Mouse (Mus musculus) monocyte, adult 2 months (primary cell): Measurements from ENCODE around the gene Msi2.

Experiments used
- DNase-seq, 2 experiments: peaks; one replicate each; pipeline ENCODE4 v3.0.0; 2022; ENCODE audit warnings: low spot score in 2 of 2, low read depth in 1 of 2

Gene Msi2

DNA sequence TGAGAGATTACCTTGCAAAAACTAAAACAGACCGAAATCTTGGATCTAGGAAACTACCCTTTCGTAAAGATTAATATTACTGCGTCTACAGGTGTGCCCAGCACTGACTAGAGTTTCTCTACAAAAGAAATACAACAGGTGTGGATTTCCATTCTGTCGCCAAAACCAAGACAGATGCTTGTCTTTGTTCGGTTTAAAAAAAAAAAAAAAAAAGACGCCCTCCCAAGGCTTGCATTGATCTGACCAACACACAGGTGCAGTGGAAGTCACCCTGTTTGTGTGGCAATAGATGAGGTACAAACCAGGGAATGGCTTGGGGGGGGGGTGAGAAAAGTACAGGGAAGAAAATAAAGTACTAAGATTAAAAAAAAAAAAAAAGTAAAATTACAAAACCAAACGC is 4.2 kb downstream of the Msi2 start:
- DNase-seq, result no peak

DNA sequence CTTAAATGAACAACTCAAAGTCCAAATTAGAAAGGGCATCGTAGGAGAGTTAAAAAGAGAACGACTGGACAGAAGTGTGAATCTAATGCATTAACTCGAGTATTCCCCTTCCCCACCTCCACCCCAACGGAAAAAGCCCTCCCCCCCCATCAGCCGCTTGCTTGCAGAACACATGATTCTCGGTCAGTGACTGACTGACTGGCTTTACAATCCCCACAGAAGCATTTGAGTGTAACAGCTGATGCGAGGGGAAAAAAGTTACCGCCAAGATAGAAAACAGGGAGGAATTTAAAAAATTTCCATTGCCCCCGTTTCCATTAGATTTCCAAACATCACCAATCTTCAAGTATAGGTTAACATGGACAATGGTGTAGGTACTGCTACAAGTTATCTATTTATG is 4.8 kb downstream of the Msi2 start:
- no peak for DNase-seq

DNA sequence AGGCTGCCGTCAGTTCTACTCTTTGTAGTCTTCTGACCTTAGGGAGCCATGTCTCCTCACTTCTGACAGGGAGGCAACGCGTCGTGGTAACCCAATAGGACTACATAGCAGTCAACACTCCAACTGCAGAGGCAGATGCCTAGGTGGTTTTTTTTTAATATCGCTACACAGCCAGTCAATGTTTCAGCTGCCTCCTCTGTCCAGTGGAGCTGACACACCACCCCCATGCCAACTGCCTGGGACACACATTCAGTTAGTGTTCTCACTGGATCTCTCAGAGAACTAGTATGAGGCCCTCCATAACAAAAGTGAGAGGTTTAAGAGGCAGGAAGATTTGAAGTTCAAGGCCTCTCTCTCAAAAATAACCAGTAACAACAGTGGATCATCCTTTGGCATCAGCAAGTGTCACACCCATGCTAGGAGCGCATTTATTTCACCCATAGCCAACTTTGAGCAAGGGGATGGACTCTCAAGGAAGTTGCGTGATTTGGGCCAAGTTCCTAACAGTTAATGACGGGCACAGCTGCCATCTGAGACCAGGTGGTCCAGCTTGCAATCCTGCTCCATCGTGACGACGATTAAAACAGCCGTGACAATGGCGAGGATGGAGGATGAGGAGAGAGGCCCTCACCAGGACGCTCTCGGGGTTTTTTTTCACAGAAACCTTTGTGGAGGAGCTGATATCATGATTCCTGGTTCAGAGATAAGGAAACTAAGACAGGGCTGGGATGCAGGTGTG is 8.3 kb downstream of the Msi2 start:
- DNase-seq, result no peak

DNA sequence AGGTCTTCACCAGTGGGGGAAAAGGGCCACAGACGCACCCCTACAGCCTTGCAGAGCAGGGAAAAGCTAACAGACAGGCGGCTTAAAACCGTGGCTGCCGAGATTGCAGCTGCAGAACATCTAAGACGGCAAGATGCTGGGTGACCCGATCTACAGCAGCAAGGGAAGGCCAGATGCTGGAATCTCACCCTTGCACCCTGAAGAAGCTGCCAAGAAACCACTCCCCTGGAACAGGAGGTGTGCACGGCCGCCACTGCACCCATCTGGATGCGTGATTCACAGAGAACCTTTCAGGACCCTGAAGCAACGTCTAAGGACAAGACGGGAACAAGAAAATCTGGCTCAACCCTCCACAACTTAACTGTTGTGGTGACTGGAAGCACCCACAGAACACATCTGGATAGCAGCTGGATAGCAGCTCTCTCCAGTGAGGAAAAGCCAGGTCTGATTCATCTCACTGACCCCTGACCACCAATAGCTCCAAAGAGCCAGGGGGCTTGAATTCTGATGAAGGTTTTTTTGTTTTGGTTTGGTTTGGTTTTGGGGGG is 11.0 kb downstream of the Msi2 start:
- no peak for DNase-seq

DNA sequence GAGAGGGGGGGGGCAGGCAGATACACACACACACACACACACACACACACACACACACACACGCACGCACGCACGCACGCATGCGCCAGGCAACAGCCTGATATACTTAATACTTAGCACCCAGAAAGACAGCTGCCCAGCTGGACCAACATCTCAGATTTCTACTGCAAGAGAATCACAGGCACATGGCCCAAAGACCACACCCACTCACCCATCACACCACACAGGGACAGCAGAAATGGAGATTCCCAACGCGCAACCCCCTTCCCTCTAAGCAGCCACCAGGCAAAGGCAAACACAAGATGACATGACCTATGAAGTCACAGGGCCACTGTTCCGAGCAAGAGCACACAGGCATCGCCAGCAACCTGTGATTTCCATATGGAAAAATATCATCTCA is 13.6 kb downstream of the Msi2 start:
- DNase-seq, result no peak

DNA sequence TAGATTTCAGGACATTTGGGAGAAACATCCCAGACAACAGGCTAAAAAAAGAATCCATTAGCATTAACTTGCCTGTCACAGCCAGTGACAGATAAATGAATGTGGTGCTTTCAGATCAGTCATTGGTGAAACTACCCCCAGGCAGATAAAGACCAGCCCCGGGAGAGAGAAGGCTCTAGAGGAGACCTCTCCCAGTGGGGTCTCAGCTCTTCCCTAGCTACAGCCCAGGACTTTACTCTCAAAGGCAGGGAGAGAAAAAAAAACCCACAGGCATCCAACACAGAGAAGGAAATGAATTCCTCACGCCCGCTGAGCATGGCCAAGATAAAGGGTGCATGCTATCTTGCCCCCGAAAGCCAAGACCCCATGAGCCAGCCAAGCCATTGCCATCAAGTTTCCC is 15.1 kb downstream of the Msi2 start:
- no peak for DNase-seq

DNA sequence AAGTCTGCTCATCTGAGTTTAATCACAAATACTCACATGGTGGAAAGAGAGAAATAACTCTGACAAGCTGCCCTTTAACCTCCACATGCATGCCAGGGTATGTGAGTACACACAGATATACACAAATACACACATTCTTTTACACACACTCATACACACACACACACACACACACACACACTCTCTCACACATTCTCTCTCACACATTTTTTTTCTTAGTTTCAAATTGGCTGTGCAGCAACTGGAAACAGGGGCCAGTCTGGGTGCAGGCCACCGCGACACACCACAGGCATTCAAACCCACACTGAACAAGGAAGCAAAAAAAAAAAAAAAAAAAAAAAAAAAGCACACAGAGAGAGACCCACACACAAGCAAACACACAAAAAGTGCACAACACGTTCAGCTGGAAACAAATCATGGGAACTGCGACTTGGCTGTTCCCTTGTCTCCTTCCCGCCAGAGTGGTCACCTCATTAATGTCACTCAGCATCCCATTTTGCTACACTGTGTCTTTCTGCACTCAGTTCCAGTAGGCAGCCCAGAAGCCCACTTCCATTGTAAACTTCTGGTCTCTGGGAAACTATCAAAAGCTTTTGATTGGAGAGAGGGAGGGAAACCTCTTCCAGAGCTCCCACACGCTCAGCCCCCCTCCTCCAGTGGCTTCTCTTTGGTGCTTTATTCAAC is 16.2 kb downstream of the Msi2 start:
- DNase-seq, result no peak

DNA sequence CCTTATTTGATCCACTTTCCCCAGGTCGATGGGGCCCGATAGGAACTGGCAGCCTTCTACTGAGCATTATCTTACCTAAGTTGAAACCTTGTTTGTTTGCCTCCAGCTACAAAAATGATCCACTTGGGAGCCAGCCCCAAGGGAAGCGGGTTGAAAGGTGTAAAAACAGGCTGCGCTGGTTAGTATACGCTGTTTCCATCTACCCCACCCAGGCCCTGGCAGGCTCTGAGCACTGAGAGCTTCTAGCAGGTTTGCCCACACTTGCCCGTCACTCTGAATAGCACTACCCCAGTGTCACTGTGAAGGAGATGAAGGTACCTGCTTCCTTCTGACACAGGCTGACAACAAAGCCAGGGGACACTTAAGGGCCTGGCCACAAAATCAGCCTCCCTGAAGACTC is 17.3 kb downstream of the Msi2 start:
- no peak for DNase-seq

DNA sequence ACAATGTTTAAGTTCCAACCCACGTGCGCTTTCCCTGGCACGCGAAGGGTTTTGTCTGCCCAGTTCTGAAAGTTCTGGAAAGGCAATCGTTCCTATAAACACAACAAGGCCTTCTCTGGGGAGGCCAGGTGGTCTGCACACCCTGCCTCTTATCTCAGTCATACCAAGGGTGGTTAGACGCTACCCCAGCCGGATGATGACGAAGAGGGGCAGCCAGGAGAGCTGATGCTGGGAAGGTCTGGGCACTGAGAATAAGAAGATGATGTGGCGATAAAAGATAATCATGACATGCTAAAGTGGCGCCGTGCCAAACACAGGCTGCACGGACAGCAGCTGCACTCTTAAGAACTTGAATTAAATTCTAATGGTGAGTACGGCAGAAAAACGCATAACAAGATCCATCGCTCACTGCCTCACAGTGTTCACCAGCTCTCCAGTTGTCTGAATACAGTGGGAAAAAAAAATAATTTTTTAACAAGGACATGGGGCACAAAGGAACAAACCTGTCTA is 18.1 kb downstream of the Msi2 start:
- no peak for DNase-seq

DNA sequence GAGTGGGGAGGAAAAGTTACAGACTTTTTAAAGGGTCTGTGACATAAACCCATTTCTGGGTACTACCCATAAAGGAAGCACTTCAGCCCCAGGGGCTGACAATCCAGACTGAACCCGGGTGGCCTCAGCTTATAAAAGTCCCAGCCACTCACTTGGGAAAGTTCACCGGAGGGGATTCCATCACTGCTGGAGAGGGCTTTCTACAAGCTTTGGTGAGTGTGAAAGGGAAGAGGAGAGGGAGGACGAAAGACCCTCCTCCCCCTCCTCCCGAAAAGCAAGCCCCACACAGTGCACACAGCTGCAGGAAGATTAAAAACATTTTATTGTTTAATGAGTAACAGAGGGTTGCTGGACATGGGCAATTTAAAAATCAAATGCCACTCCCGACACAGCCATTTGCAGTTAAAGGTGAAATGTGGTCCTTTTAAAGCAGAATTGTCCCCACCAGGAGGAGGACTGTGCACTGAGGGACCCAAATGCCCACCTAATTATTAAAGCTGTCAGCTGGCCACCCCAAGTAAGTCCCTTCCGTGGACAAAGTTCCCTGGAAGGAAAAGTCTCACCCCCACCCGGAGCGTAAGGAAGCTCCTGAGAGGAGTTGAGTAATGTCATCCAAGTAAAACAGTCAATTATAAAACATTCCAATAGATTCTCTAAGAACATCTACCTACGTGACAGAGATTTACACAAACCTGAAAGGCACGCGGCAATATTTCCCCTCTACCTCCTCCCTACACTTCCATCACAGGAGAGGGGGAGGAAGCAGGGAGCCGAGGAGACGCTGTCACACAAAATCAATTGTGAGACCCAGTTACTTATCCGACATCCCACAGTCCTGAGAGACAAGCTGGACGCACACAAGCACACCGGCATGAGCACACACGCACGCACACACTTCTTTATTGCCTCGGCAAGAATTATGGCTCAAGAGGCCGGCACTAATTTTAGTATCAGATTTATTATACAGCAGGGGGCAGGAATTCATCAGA is 24.1 kb downstream of the Msi2 start:
- no peak for DNase-seq

DNA sequence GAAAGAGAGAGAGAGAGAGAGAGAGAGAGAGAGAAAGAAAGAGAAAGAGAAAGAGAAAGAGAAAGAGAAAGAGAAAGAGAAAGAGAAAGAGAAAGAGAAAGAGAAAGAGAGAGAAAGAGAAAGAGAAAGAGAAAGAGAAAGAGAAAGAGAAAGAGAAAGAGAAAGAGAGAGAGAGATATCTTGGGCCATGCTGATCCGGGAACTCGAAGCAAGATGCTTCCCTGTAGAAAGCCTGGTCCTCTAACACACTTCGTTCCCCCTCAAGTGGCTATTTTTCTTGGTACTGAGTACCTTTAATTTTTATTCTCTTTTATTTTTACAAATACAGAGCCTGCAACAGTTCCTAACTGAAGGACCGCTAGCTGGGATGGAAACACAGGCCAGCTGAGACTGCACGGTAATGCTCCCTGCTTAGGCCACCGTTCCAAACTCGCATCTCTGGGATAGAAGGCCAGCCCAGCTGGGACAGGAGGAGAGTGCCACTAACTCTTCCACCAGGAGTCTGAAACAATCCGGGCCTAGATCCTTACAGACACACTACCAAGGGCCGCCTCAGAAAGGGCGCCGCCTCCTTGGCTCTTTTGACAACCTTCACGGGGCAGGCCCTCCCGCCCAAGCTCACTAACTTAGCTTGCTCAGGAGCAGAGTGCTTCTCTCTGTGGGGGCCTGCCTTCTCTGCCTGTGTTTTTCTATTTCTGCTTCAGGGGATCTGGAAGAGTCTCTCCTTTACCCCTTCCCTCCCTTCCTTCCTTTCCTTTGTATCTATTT is 25.1 kb downstream of the Msi2 start:
- DNase-seq, result no peak

DNA sequence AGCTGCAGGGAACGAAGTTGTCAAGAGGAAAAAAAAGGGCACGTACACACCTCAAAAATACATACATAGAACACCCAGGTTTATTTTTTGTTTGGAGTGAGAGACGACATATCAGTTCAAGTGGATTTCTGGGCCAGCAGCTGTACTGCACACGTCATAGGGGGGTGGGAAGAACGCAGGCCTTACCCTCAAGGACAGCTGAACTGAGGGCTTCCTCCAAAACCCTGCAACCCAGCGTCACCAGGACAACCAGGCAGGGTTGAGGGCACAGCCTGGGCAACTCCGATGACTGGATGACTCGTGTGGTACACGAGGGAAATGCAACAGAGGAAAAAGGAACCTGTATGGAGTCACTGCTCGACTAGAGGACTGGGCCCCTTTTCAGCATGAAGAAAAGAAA is 25.9 kb downstream of the Msi2 start:
- no peak for DNase-seq

DNA sequence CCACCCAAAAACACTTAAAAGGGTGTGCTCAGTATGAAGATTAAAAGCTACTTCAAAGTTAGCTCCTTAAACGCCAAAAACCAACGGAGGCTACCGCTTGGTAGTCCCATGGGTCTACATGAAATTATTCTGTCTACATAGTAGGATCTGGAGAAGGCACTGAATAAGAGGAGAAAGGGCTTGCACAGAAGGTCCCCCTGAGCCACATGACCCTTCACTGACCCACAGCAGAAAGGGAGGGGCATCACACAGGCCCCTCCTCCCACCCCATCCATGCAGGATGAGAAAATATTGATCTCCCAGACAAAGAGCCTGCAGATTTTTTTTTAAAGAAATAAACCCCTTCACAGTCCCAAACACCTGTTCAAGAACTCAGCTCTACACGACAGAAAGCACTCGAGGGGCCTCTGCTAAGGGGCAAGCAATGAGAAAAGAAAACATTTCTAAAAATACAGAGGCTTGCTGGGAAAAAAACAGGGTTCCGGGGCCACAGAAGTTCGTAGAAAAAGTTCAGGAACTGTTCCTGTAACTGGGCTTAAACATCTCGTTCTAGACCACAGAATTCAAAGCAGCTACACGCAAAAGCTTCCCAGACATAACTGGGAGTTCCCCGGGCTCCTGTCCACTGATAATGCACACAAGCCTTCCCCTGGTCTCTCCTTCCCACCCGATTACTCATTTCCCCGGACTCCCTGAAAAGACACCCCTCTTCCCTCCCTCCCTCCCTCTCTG is 27.6 kb downstream of the Msi2 start:
- no peak for DNase-seq

DNA sequence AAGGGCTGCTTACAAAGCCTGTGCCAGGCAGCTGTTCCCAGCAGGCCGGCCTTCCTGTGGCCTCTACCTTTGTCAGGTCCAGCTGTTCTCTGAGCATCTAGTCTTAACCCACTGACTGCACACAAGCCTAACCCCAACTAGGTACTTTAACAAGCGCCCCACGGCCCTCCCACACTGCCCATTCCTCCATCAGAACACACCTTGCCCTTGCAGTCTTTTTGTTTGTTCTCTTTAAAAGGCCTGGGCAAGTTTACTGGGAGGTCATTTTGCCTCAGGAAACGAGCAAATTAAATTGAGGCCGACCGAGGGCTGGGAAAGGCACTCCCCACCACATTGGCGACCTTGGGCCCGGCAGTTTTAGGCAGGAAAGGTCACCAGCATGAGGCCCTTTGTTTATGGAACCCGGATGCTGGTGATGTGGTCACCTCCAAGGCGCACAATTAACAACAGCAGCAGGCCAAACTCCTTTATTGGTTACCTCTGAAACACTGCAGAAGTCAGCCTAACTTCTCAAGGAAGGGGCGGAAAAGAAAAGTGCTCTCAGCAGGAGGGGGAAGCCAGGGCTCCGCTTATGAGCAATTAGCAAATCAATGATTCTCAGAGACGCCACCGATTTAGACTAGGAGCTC is 28.4 kb downstream of the Msi2 start:
- DNase-seq, result no peak

DNA sequence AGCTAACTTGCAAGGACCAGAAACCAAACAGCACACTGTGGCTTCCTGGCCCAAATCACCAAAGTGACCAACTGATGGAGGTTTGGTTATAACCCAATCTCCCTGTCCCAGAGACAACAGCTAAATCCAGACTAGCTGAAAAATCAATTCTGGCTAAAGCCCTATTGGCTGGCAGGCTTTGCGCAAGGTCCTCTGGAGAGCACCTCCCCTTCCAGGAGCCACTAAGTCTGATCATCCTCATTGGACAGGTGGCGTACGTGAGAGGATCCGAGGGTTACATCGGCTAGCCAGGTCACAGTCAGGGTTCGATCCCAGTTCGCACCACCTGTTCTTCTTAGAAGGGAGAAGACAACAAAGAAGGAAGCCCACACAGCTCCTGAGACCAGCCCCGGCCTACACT is 29.7 kb downstream of the Msi2 start:
- DNase-seq, result no peak

DNA sequence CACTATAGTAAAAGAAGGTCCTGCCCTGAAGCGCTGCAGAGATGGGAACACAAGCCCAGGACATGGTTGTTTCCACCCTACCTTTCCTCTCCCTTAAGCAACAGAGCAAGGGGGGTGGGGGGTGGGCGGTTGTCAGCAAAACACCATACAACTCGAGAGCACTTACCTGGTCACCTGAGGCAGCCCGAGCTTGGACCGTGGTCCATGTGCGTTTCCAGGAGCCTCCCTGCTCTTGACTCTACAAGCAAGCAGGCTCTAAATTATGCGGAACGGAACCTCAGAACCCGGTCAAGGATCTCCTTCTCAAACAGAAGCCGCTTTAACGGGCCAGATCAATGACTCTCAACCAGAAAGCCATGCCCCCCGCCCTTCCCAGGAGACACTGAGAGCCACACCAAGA is 30.6 kb downstream of the Msi2 start:
- no peak for DNase-seq

DNA sequence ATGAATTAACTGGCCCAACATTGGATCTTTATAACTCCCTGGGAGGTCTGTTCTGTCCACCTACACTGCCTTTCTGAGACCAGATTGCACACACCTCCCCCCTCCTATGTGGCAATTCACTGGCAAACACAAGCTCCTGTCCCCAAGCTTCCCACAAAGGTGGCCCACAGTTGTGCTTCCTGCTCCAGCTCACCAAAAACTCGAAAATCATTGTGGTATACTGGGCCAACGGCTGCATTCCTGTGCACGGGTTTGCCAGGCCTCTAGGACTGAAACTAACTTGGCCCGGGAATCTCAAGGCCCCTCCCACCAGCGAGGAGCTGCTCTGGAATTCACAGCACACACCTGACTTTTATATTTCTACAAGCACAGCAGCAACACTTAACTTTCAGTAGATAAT is 31.3 kb downstream of the Msi2 start:
- no peak for DNase-seq

DNA sequence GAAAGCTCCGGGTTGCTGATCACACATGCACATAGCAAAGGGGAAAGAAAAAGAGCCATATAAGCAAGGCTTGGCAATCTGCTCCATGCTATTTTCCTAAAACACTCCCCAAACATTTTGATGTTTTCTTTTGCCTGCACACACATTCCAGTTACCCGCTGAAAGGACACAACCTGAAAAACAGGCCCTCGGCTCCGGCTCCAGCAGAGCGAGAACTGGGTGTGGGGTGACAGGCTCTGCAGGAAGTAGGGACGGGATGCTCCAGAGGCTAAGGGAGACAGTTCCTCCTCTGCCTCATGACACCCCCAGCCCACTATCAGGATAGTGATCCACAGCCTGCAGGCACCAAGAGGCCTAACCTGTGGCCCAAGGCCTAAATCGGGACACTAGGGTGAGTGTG is 32.3 kb downstream of the Msi2 start:
- no peak for DNase-seq

DNA sequence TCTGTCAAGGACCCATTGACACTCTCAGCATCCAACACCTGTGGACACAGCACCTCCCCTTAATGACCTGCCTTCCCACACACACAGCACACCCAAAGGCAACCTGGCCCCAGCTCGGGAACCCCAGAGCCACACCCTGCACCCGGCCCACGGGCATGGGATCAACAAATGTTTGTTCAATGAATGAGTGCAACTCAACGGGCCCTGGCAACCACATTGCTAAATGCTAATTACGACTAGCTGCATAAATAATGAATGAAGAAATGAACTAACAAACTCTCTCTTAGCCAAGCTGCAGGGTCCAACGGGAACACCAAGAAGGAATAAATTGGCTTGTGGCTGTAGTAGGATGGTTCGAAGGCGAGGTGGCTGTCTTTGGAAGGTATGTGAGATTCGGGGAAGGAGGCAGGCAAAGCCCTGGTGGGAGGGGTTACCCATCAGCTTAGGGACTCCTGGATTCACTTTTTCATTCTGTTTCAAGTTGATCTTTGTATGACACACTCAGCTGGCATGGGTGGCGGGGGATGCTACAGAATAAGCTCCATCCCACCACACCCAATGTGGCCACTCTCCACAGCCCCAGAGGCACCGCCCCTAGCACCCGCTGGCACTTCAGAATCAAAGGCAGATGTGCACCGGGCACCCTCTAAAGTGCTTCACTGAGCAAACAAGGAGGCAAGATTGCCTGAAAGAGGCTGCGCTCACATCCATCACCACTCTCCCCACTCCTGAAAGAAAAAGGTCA is 35.1 kb downstream of the Msi2 start:
- DNase-seq, result no peak
